Mouse (Mus musculus): ENCODE results near the gene Tmie.

DNA sequence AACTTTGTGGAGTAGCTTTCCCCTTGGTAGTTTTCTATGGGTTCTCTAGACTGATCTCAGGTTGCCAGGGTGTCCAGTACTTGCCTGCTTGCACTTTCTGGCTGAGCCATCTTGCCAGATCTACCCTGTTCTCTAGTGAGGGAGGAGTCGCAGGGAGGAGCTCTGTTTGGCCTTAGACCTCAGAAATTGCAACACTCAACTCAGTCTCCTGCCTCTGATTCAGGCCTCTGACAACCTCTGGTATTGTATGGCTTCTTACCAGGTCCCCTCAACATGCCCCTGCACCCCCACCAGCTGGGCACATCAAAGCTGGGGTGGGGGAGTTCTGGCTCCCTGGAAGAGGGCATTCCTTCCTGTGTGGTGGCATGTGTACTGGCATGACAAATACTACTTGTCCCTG, 2.6 kb downstream of the Tmie start:
- TF ChIP-seq ZC3H11A (IDR thresholded peaks at IDR 0.05; ENCODE audit: borderline replicate concordance, low read depth, low read length) (no peak), HCFC1 (IDR thresholded peaks at IDR 0.05; ENCODE audit: borderline replicate concordance, insufficient read depth, low read length) (no peak), MAFK (IDR thresholded peaks at IDR 0.05; ENCODE audit: insufficient read depth, low read depth, low read length) (no peak)
